Mouse (Mus musculus): Measurements from ENCODE around the gene Selenbp2. TPM values are rescaled to one million over a fixed set of nuclear protein-coding genes. Genes with fewer than 3 reads are reported as not detected.
"Not testable (repeated sequence)": the region's sequence is repeated elsewhere in the genome, so short reads cannot be mapped to it uniquely, and the experiment has no call there.

Gene Selenbp2
- 1 to 10 TPM; 1.9 to 3.7 TPM for total RNA-seq (2021)
- long read RNA-seq, experiment 1, partial matches to known transcripts, result 0 of 1 reads
- long read RNA-seq, experiment 1, other reads (novel, unspliced or antisense), result 1 of 1 reads
- long read RNA-seq, experiment 2, result 0 reads

GRCm38 (mm10) chr3:94693329-94693825 is at the start of gene Selenbp2:
TSS of gene Selenbp2 (plus strand) at chr3:94693556.
- no peak for DNase-seq (ENCODE audit: low spot score)

- no peak for DNase-seq (ENCODE audit: low spot score)
Observed at GRCm38 (mm10) chr3:94648755-94649590, 44.4 kb upstream of the Selenbp2 start.

GRCm38 (mm10) chr3:94650409-94650808 is 42.9 kb upstream of the Selenbp2 start:
- no peak for DNase-seq (ENCODE audit: low spot score)

GRCm38 (mm10) chr3:94653967-94654366 is 39.4 kb upstream of the Selenbp2 start:
- not testable (repeated sequence) for DNase-seq (ENCODE audit: low spot score)

- DNase-seq (ENCODE audit: low spot score), result not testable (repeated sequence)
Observed at GRCm38 (mm10) chr3:94657852-94658739, 35.3 kb upstream of the Selenbp2 start.

- DNase-seq (ENCODE audit: low spot score), result peak; percentile 54
Observed at GRCm38 (mm10) chr3:94658740-94659095, 34.6 kb upstream of the Selenbp2 start, which contains the start of gene Tuft1. TSS of gene Tuft1 (minus strand) at chr3:94658872.

GRCm38 (mm10) chr3:94659142-94659748 is 34.1 kb upstream of the Selenbp2 start:
- not testable (repeated sequence) for DNase-seq (ENCODE audit: low spot score)

GRCm38 (mm10) chr3:94660841-94661240 is 32.5 kb upstream of the Selenbp2 start:
- DNase-seq (ENCODE audit: low spot score), result not testable (repeated sequence)

- not testable (repeated sequence) for DNase-seq (ENCODE audit: low spot score)
Observed at GRCm38 (mm10) chr3:94665060-94665802, 28.1 kb upstream of the Selenbp2 start.

- not testable (repeated sequence) for DNase-seq (ENCODE audit: low spot score)
Observed at GRCm38 (mm10) chr3:94665896-94666295, 27.5 kb upstream of the Selenbp2 start.

GRCm38 (mm10) chr3:94675101-94675500 is 18.3 kb upstream of the Selenbp2 start:
- not testable (repeated sequence) for DNase-seq (ENCODE audit: low spot score)

- no peak for DNase-seq (ENCODE audit: low spot score)
Observed at GRCm38 (mm10) chr3:94679351-94679841, 14.0 kb upstream of the Selenbp2 start.

- not testable (repeated sequence) for DNase-seq (ENCODE audit: low spot score)
Observed at GRCm38 (mm10) chr3:94680032-94680431, 13.3 kb upstream of the Selenbp2 start.

GRCm38 (mm10) chr3:94680783-94681182 is 12.6 kb upstream of the Selenbp2 start:
- peak; percentile 11 for DNase-seq (ENCODE audit: low spot score)

GRCm38 (mm10) chr3:94683646-94684045 is 9.7 kb upstream of the Selenbp2 start:
- DNase-seq (ENCODE audit: low spot score), result no peak

- not testable (repeated sequence) for DNase-seq (ENCODE audit: low spot score)
Observed at GRCm38 (mm10) chr3:94685989-94686772, 7.2 kb upstream of the Selenbp2 start.

- DNase-seq (ENCODE audit: low spot score), result not testable (repeated sequence)
Observed at GRCm38 (mm10) chr3:94688698-94689097, 4.7 kb upstream of the Selenbp2 start.

GRCm38 (mm10) chr3:94689195-94689594 is 4.2 kb upstream of the Selenbp2 start:
- not testable (repeated sequence) for DNase-seq (ENCODE audit: low spot score)

- not testable (repeated sequence) for DNase-seq (ENCODE audit: low spot score)
Observed at GRCm38 (mm10) chr3:94690162-94690561, 3.2 kb upstream of the Selenbp2 start.
